Mouse (Mus musculus): ENCODE measurements around the gene Raet1e.
"Not testable (repeated sequence)": the region's sequence is repeated elsewhere in the genome, so short reads cannot be mapped to it uniquely, and the experiment has no call there.

DNA sequence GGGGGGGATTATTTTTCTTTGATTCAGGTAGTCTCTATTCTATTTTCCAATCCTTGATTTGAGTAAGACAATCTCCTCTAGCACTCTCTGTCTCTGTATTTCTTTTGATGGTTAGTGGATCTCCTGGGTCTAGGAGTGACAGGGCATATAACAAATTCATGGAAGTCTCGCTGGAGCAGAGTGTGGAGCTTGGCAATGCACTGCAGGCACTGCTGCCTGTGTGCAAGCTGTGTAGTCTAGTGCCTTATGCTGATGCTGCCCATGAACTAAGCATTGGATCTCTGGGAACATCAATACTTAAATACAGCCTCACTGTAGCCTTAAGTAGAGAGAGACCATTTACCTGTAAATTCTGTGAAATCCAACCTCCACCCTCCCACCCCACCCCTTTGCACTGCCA is 48.1 kb downstream of the Raet1e start:
- not testable (repeated sequence) for TF ChIP-seq CTCF (IDR thresholded peaks at IDR 0.05; ENCODE audit: low read depth, low read length); GATA1 (IDR thresholded peaks at IDR 0.05; ENCODE audit: borderline replicate concordance, low read length); POLR2AphosphoS5 (IDR thresholded peaks at IDR 0.05; ENCODE audit: insufficient replicate concordance, low read depth, low read length); TAL1 (conservative IDR thresholded peaks at IDR 0.05; ENCODE audit: low read depth, low read length)
